Mouse (Mus musculus) embryonic stem cell, embryonic (primary cell): ENCODE results near the gene Ryk.

Experiments
- CTCF ChIA-PET, 4 experiments: fragments of 300-600 bp in 2 of 4; fragments of 350-600 bp in 2 of 4; sonication (Branson Sonifier 250); formaldehyde crosslinking; loops; one replicate each; lab custom pipeline; 2022; ENCODE audit warnings: inconsistent platforms in 2 of 4; lab: Charles Lee
- POLR2A ChIA-PET, 4 experiments: fragments of 300-600 bp in 2 of 4; fragments of 350-600 bp in 2 of 4; sonication (Branson Sonifier 250); formaldehyde crosslinking; loops; one replicate each; lab custom pipeline; 2022; ENCODE audit warnings: antibody characterized with exemption in 4 of 4, inconsistent platforms in 1 of 4; lab: Charles Lee

Gene Ryk

DNA sequence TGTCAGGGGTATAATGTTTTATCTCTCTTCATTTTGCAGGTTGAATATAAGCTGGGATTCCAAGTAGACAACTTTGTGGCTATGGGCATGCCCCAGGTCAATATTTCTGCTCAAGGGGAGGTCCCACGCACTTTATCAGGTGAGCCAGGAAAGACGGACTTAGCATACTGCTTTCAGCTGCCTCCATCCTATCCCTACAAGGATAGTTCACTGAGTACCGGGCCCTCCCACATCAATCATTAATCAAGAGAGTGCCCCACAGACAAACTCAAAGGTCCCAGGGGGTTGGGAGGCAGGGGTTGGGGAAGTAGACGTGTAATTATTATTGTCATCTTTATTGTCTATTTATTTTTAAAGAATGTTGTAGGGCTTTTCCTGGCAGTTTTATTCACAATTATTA is 32.8 kb downstream of the Ryk start:
- CTCF ChIA-PET = interaction anchor here (0.5 to 2.6 kb wide), 76 partner anchors 7 to 435 kb away, joined by 3 to 40 read pairs (median 4); partner anchors contain the start of genes Anapc13 (in 1 of the 4), Cep63 (in 1 of the 4) and Ryk (in 1 of the 4)
- POLR2A ChIA-PET = interaction anchor here in 3 of 4 experiments (0.6 to 1.9 kb wide), 18 partner anchors 26 to 327 kb away, joined by 3 to 9 read pairs (median 4); partner anchors contain the start of genes Anapc13 (in 3 of the 3) and Cep63 (in 3 of the 3)

DNA sequence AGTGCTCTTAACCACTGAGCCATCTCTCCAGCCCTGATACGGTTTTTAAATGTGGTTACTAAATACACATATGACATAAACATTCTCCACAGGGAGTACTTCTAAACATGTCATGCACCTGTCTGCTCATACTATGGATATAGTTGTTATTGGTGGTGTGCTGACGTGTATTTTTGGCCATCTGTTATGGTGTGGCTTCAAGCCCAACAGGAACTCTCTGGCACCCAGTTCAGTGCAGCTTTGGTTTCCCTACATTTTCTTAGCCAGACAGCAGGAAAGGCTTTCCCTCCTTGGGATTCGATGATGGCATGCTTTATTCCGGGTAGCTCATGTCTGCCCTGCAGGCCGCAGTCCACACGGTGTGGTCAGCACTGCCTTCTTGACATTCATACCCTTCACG is 33.7 kb downstream of the Ryk start:
- ChIA-PET CTCF (interaction anchor here in 1 of 4 experiments (1.7 to 2.3 kb wide), 2 partner anchors 232 to 235 kb away, joined by 5 to 7 read pairs; no protein-coding TSS in a partner anchor), POLR2A (interaction anchor here in 1 of 4 experiments (0.5 kb wide), 1 partner anchor 210 kb away, joined by 3 read pairs; no protein-coding TSS in a partner anchor)

DNA sequence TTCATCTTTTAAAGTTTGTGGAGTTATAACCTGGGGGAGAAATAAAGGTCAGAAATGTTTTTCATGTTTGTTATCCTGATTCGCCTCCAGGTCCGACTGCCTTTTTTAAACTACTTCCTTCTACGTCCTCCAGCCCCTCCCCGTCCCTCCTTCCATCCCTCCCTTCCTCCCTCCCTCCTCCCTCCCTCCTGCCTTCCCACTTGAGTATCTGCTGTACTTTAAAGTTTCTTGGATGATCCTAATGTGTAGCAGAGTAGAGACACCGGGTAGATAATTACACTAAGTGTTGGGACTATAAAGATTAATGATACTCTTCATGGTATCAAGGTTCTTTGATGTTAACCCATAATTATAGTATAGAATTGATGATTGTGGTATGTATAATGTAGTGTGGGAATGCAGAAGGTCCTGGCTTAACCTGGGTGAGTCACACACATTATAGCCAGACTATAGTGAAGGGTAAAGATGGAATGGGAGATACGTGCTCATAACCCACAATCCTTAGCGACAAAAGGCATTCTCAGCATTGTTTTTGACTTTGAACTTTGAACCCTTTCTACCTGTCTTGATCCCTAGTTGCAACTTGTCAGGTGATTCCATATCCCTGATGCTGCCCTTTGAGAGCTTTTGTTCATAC is 41.5 kb downstream of the Ryk start:
- POLR2A ChIA-PET = interaction anchor here in 1 of 4 experiments (0.5 kb wide), 1 partner anchor 479 kb away, joined by 5 read pairs; no protein-coding TSS in a partner anchor
- CTCF ChIA-PET = interaction anchor here in 1 of 4 experiments (1.1 kb wide), 1 partner anchor 9 kb away, joined by 4 read pairs; no protein-coding TSS in a partner anchor

GRCm38 (mm10) chr9:102877916-102878315 is 43.2 kb downstream of the Ryk start:
- POLR2A ChIA-PET = interaction anchor here in 3 of 4 experiments (0.6 to 2.4 kb wide), 8 partner anchors 10 to 255 kb away, joined by 3 to 6 read pairs (median 4); no protein-coding TSS in a partner anchor
- CTCF ChIA-PET = interaction anchor here in 3 of 4 experiments (0.7 to 1.2 kb wide), 5 partner anchors 11 to 161 kb away, joined by 3 to 13 read pairs (median 5); no protein-coding TSS in a partner anchor

GRCm38 (mm10) chr9:102879545-102879944 is 44.8 kb downstream of the Ryk start:
- ChIA-PET POLR2A (interaction anchor here in 3 of 4 experiments (0.7 to 2.4 kb wide), 7 partner anchors 13 to 256 kb away, joined by 3 to 6 read pairs (median 4); no protein-coding TSS in a partner anchor), CTCF (interaction anchor here (0.5 to 1.9 kb wide), 24 partner anchors 8 to 509 kb away, joined by 3 to 11 read pairs (median 3); no protein-coding TSS in a partner anchor)

DNA sequence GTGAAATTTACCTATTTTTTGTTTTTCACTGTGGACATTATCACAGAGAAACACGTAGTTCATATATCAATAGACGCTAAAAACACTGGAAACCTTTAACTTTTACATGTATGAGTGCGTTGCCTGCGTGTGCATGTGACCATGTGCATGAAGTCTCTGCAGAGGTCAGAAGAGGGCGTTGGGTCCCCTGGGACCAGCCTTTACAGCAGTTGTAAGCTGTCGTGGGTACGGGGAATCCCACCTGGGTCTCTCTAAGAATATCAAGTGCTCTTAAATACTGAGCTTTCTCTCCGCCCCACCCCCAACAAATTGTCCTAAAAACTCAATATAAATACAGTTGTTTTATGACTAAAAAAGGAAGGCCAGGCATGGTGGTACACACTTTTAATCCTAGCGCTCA is 50.0 kb downstream of the Ryk start:
- ChIA-PET POLR2A (interaction anchor here in 1 of 4 experiments (0.9 kb wide), 1 partner anchor 23 kb away, joined by 3 read pairs; no protein-coding TSS in a partner anchor), CTCF (interaction anchor here in 1 of 4 experiments (0.5 kb wide), 1 partner anchor 680 kb away, joined by 5 read pairs; no protein-coding TSS in a partner anchor)

DNA sequence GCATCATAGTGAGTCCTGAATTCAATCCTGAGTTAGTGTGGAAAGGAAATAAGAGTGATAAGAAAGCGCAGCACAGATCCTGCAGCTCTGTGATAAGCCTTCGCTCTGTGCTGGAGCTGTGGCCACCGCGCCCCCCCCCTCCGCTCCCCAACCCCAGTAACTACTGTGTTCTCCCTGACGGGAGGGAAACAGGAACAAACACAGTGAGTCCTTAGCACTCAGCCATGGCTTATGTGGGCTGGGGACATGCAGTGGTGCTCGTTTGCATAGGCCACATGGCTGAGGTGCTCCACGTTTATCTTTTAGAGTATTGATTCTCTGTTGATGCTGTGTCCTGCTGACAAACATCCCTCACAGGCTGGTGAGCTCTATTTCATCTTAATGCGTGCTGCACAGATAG is 55.4 kb downstream of the Ryk start:
- CTCF ChIA-PET = no interaction called here
- POLR2A ChIA-PET = interaction anchor here in 1 of 4 experiments (1.1 kb wide), 1 partner anchor 264 kb away, joined by 3 read pairs; the partner anchor contains the start of genes Anapc13 and Cep63

- CTCF ChIA-PET = interaction anchor here in 1 of 4 experiments (0.6 kb wide), 1 partner anchor 185 kb away, joined by 3 read pairs; no protein-coding TSS in a partner anchor
- POLR2A ChIA-PET = interaction anchor here in 2 of 4 experiments (0.7 to 0.8 kb wide), 2 partner anchors 12 to 27 kb away, joined by 4 to 5 read pairs; no protein-coding TSS in a partner anchor
Observed at GRCm38 (mm10) chr9:102892480-102893355, 58.0 kb downstream of the Ryk start.

DNA sequence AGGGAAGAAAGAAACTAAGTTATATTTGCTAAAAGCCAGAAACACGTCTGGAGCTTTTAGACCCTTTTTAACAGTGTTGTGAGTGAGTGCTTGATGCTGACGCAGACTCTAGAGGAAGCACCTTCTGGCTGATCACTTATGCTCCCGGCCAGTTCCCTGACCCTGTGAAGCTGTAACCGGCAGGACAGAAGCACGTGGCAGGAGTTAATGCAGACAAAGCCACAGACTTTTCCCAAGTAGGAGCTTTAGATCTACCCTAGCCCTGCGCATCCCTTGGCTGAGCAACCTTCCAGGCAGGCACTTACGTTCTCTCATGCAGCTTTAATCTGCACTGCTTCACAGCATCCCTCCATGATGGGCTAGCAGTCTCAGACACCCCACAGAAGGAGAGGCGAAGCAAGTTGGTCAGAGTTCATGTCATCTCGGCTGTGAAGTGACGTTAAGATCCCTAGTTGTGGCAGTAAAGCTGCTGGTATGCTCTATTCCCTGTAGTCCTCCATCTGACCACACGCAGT is 58.7 kb downstream of the Ryk start:
- ChIA-PET POLR2A (interaction anchor here in 3 of 4 experiments (0.5 to 1.3 kb wide), 5 partner anchors 10 to 256 kb away, joined by 3 to 5 read pairs (median 3); no protein-coding TSS in a partner anchor), CTCF (interaction anchor here in 1 of 4 experiments (0.6 kb wide), 1 partner anchor 185 kb away, joined by 3 read pairs; no protein-coding TSS in a partner anchor)

DNA sequence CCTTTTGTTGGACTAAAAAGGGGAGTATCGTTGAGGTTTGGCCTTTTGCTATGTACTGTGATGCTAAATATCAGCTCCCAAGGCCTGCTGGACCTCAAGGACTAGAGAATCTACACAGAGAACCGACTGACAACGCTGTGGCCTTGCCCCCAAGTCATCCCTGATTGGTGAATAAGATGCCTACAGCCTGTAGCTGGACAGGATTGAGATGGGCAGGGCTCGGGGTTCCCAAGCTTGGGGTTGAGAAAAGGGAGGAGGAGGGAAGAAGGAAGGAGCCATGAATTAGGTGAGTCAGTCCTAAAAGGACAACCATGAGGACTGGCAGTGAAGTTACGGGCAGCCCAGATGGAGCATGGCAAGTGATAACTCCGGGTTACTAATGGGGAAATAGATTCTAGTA is 65.2 kb downstream of the Ryk start:
- CTCF ChIA-PET = no interaction called here
- POLR2A ChIA-PET = interaction anchor here in 1 of 4 experiments (1.3 kb wide), 1 partner anchor 14 kb away, joined by 4 read pairs; no protein-coding TSS in a partner anchor

- ChIA-PET CTCF (no interaction called here), POLR2A (no interaction called here)
Observed at GRCm38 (mm10) chr9:102902308-102902707, 67.6 kb downstream of the Ryk start.

DNA sequence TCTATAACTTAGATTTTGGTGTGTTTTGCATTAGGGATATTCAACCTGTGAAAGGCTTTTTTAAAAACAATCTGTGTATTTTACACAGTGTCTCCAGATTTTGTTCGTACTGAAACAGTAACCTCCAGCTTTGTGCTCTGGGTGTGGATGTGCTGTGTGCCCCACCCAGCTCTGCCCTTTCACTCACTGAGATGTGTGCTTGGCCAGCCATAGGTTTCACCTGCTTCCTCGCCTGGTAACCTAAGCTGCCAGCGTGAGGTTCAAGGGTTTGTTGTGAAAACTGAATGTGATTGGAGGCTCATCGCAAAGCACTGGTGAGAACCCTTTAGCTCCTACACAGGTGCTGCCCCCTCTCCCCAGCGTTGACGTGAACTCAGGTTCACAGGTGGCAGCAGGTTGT is 70.2 kb downstream of the Ryk start:
- CTCF ChIA-PET = interaction anchor here in 1 of 4 experiments (0.5 kb wide), 1 partner anchor 114 kb away, joined by 3 read pairs; no protein-coding TSS in a partner anchor
- POLR2A ChIA-PET = interaction anchor here in 1 of 4 experiments (0.8 to 1.1 kb wide), 3 partner anchors 10 to 840 kb away, joined by 3 to 4 read pairs (median 3); no protein-coding TSS in a partner anchor

- CTCF ChIA-PET = interaction anchor here in 1 of 4 experiments (1.3 kb wide), 1 partner anchor 40 kb away, joined by 5 read pairs; no protein-coding TSS in a partner anchor
- POLR2A ChIA-PET = interaction anchor here in 2 of 4 experiments (0.5 to 0.9 kb wide), 3 partner anchors 24 to 325 kb away, joined by 3 to 8 read pairs (median 3); no protein-coding TSS in a partner anchor
Observed at GRCm38 (mm10) chr9:102906781-102907180, 72.1 kb downstream of the Ryk start.

- POLR2A ChIA-PET = interaction anchor here in 1 of 4 experiments (0.9 to 1.5 kb wide), 2 partner anchors 17 to 25 kb away, joined by 3 read pairs; no protein-coding TSS in a partner anchor
Observed at GRCm38 (mm10) chr9:102907521-102908246, 73.0 kb downstream of the Ryk start.

DNA sequence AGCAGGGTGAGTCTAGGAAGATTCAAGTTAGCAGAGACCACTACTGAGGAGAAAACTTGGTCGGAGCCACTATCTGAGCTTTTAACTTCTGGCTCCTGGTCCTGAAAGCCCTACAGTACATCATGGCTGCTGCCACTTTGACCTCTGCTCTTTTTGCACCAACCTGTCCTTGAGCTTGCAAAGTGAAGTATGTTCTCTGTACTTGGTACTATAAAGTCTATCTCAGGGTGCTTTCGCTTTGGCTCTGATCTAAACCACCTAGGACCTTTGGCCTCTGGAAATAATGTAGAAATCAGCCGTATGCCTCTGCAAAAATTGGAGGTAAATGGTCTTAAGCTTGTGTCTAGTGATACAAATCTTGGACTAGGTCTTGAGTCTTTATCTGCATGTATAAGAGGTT is 76.8 kb downstream of the Ryk start:
- CTCF ChIA-PET = no interaction called here

More at GRCm38 (mm10) chr9:102907521-102908246, 73.0 kb downstream of the Ryk start:
- CTCF ChIA-PET = interaction anchor here in 1 of 4 experiments (1.3 kb wide), 1 partner anchor 41 kb away, joined by 5 read pairs; no protein-coding TSS in a partner anchor

DNA sequence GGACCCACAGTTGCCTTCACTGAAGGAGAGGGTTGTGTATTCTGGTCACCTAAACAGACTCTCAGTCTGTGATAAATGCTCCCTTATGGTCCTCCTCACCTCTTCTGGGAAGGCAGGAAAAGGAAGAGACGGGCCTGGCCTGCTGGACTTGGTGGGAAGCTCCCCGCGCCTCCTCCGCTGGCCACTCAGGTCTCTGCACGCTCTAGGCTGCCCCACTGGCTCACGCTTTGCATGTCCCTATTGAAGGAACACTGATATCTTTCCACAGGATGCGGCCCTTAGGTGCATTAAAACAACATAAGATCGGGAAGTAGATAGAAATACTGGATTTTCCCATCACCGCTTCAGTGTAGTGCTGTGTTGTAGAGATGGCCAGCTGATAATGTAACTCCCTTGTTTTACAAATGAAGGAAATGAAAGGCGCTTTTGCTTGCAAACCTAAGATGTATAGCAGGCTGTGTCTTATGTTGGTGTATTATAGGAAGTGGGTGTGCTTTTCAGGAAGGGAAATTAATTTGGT is 77.9 kb downstream of the Ryk start:
- ChIA-PET CTCF (interaction anchor here in 1 of 4 experiments (0.6 kb wide), 1 partner anchor 458 kb away, joined by 3 read pairs; no protein-coding TSS in a partner anchor), POLR2A (no interaction called here)

More for the DNA sequence above, 76.8 kb downstream of the Ryk start:
- POLR2A ChIA-PET = interaction anchor here in 1 of 4 experiments (0.8 kb wide), 1 partner anchor 286 kb away, joined by 3 read pairs; no protein-coding TSS in a partner anchor
